In genomic region chr3:133163174-133163573, GRCm38 (mm10) we compare ENCODE assay signal across 11 mouse cellular contexts.
A peak's percentile ranks its signal among the peaks of the same experiment; 100 is the strongest.
DNase-seq lines count a peak whose midpoint lies in the region; ATAC-seq and TF ChIP-seq lines count a peak whose summit lies in the region.
"Had no signal": no experiment of that assay in that cellular context is flagged by ENCODE, and none has a peak within 500 bp of the region (broad histone marks: within the 10 kb centered on the region; RNA-seq: fewer than 3 reads in every experiment).

No protein-coding gene starts in this region.

- no peak for TF ChIP-seq POLR2A in thymus, adult 2 months (IDR thresholded peaks at IDR 0.05; ENCODE audit: control insufficient read depth, extremely low read depth, insufficient read depth, low read length, poor library complexity)

- no peaks in the 10 kb centered on the region for H3K9me3 ChIP-seq in forebrain, embryonic 11.5 days (ENCODE audit: control insufficient read depth, low read length)
- no peaks in the 10 kb centered on the region for H3K9me3 ChIP-seq in forebrain, embryonic 10.5 days
- no peaks in the 10 kb centered on the region for H3K9me3 ChIP-seq in hindbrain, postnatal 0 days (ENCODE audit: low read length)

- no peaks in the 10 kb centered on the region for H3K36me3 ChIP-seq in forebrain, embryonic 11.5 days (ENCODE audit: control insufficient read depth, insufficient read depth, low read length)
- no peaks in the 10 kb centered on the region for H3K36me3 ChIP-seq in forebrain, embryonic 10.5 days (replicated peaks)
- no peaks in the 10 kb centered on the region for H3K36me3 ChIP-seq in hindbrain, postnatal 0 days (ENCODE audit: insufficient read depth, low read length)
- no peaks in the 10 kb centered on the region for H3K36me3 ChIP-seq in thymus, adult 2 months (ENCODE audit: control insufficient read depth, insufficient read depth, low read length)

- ATAC-seq in forebrain, embryonic 11.5 days (replicated peaks; ENCODE audit: low FRiP score): peak; percentile 60
- peak; percentile 56; the same call in 1 of the 2 replicates for ATAC-seq in hindbrain, postnatal 0 days
- ATAC-seq: Patski had no signal

- no peak for DNase-seq in forebrain, embryonic 11.5 days (ENCODE audit: low spot score)
- no peak for DNase-seq in forebrain, embryonic 10.5 days (ENCODE audit: extremely low spot score, low spot score)
- peak; percentile 20 to 28 for DNase-seq in right cerebral cortex, adult 2 months (ENCODE audit: low spot score in 2 of 2)
- no peak for DNase-seq in right cerebral cortex, postnatal 14 days
- peak; percentile 66 for DNase-seq in hindbrain, postnatal 0 days (ENCODE audit: low spot score)
- DNase-seq in thymus, adult 2 months: no peak
- no peak for DNase-seq in cerebellum, adult 9-11 months
- DNase-seq in heart, postnatal 14 days: no peak
- DNase-seq: kidney, adult 2 months had no signal

- no peak overlapping the region for H3K4me3 ChIP-seq in forebrain, embryonic 11.5 days (ENCODE audit: low read depth, low read length)
- H3K4me3 ChIP-seq in forebrain, embryonic 10.5 days: no peak overlapping the region
- H3K4me3 ChIP-seq in hindbrain, postnatal 0 days (ENCODE audit: low read length): no peak overlapping the region
- H3K4me3 ChIP-seq in thymus, adult 2 months (ENCODE audit: control insufficient read depth, insufficient read depth, low read length): no peak overlapping the region

- no peak overlapping the region for H3K9ac ChIP-seq in forebrain, embryonic 11.5 days (ENCODE audit: low read length)
- H3K9ac ChIP-seq in hindbrain, postnatal 0 days (replicated peaks; ENCODE audit: low read length): no peak overlapping the region
- H3K9ac ChIP-seq: liver, embryonic 14.5 days had no signal

- TF ChIP-seq CTCF in hindbrain, postnatal 0 days (IDR thresholded peaks at IDR 0.05; ENCODE audit: low read depth): no peak
- TF ChIP-seq CTCF in thymus, adult 2 months (IDR thresholded peaks at IDR 0.05; ENCODE audit: borderline replicate concordance, control insufficient read depth, extremely low read depth, insufficient read depth, low read length, poor library complexity): no peak

- no peaks in the 10 kb centered on the region for H3K4me1 ChIP-seq in forebrain, embryonic 11.5 days (replicated peaks; ENCODE audit: control insufficient read depth, insufficient read depth, low read length)
- no peaks in the 10 kb centered on the region for H3K4me1 ChIP-seq in forebrain, embryonic 10.5 days
- H3K4me1 ChIP-seq in hindbrain, postnatal 0 days (ENCODE audit: insufficient read depth, low read length): no peaks in the 10 kb centered on the region
- H3K4me1 ChIP-seq in thymus, adult 2 months (replicated peaks; ENCODE audit: control insufficient read depth, insufficient read depth, low read length): no peaks in the 10 kb centered on the region

- no peak overlapping the region for H3K4me2 ChIP-seq in forebrain, embryonic 11.5 days (ENCODE audit: low read depth, low read length, severe bottlenecking)
- no peak overlapping the region for H3K4me2 ChIP-seq in hindbrain, postnatal 0 days (ENCODE audit: low read depth, low read length)

- no peak overlapping the region for H3K27ac ChIP-seq in forebrain, embryonic 11.5 days (ENCODE audit: low read depth, low read length)
- H3K27ac ChIP-seq in forebrain, embryonic 10.5 days: no peak overlapping the region
- no peak overlapping the region for H3K27ac ChIP-seq in hindbrain, postnatal 0 days
- H3K27ac ChIP-seq in thymus, adult 2 months (ENCODE audit: control insufficient read depth, insufficient read depth, low read length): no peak overlapping the region
- H3K27ac ChIP-seq: liver, embryonic 14.5 days had no signal

- WGBS in forebrain, embryonic 11.5 days: 74% methylated on average over 7 of the region's 7 CpGs
- 81% methylated on average over 7 of the region's 7 CpGs for WGBS in forebrain, embryonic 10.5 days
- WGBS in hindbrain, postnatal 0 days: 32% methylated on average over 7 of the region's 7 CpGs
- WGBS in thymus, adult 2 months: 81% methylated on average over 7 of the region's 7 CpGs

- H3K27me3 ChIP-seq in forebrain, embryonic 11.5 days (ENCODE audit: control insufficient read depth, insufficient read depth, low read length): no peaks in the 10 kb centered on the region
- H3K27me3 ChIP-seq in forebrain, embryonic 10.5 days (ENCODE audit: poor library complexity, severe bottlenecking): no peaks in the 10 kb centered on the region
- no peaks in the 10 kb centered on the region for H3K27me3 ChIP-seq in hindbrain, postnatal 0 days (ENCODE audit: insufficient read depth, low read length)
- no peaks in the 10 kb centered on the region for H3K27me3 ChIP-seq in thymus, adult 2 months (ENCODE audit: control insufficient read depth, insufficient read depth, low read length)

- intact Hi-C loops in heart, postnatal 14 days (cut with DNase I): no loop called here

Comparison
In these comparisons a context has a peak if more than half of its experiments do, and no peak if none do; other contexts are left out.
1. DNase-seq: peak in right cerebral cortex, adult 2 months (2 of 2) and hindbrain, postnatal 0 days (single experiment); none in forebrain, embryonic 11.5 days (single experiment), forebrain, embryonic 10.5 days (single experiment), right cerebral cortex, postnatal 14 days (single experiment), thymus, adult 2 months (single experiment), cerebellum, adult 9-11 months (single experiment) and heart, postnatal 14 days (0 of 2).